Mouse (Mus musculus): ENCODE results near the gene Eef1akmt3. TPM values are rescaled to one million over a fixed set of nuclear protein-coding genes. Genes with fewer than 3 reads are reported as not detected.
"Not testable (repeated sequence)": the region's sequence is repeated elsewhere in the genome, so short reads cannot be mapped to it uniquely, and the experiment has no call there.

Eef1akmt3 gene
- polyA plus RNA-seq, 1 experiment from 2014 or later = 0.05 TPM

- H3K4me1 ChIP-seq (ENCODE audit: insufficient read depth) = peaks cover 42% of the 10 kb centered on the region
- no peak for DNase-seq
- H3K9ac ChIP-seq (replicated peaks) = no peak overlapping the region
- no peak overlapping the region for H3K4me3 ChIP-seq (ENCODE audit: low read depth, low read length)
- 67% methylated on average over 9 of the region's 9 CpGs for WGBS (ENCODE audit: insufficient replicate concordance)
- TF ChIP-seq EP300 (IDR thresholded peaks at IDR 0.05; ENCODE audit: low read depth) (no peak), CTCF (IDR thresholded peaks at IDR 0.05; ENCODE audit: low read depth) (no peak)
- no peak overlapping the region for H3K4me2 ChIP-seq (ENCODE audit: low read depth, low read length)
- H3K27me3 ChIP-seq (ENCODE audit: insufficient read depth, low read length) = peaks cover 9% of the 10 kb centered on the region
- no peaks in the 10 kb centered on the region for H3K9me3 ChIP-seq (ENCODE audit: low read length)
- H3K36me3 ChIP-seq (replicated peaks; ENCODE audit: insufficient read depth, low read length) = peaks cover 30% of the 10 kb centered on the region
- ATAC-seq = no peak
- H3K27ac ChIP-seq (ENCODE audit: low read depth) = no peak overlapping the region
Measured at GRCm38 (mm10) chr10:127065981-127066380, 24.7 kb upstream of the Eef1akmt3 start.

- peaks cover 40% of the 10 kb centered on the region for H3K4me1 ChIP-seq (ENCODE audit: insufficient read depth)
Measured at GRCm38 (mm10) chr10:127063913-127064870, 22.9 kb upstream of the Eef1akmt3 start.

GRCm38 (mm10) chr10:127063239-127063872, 22.0 kb upstream of the Eef1akmt3 start, which contains the start of gene Cdk4:
Cdk4 (plus strand) TSS chr10:127063534.
- peak; percentile 98 for DNase-seq
- Histone ChIP-seq H3K36me3 (replicated peaks; ENCODE audit: insufficient read depth, low read length) (peaks cover 28% of the 10 kb centered on the region), H3K9me3 (ENCODE audit: low read length) (no peaks in the 10 kb centered on the region), H3K4me2 (ENCODE audit: low read depth, low read length) (peak within 1 kb of the TSS; percentile 95), H3K4me1 (ENCODE audit: insufficient read depth) (peaks cover 38% of the 10 kb centered on the region), H3K27ac (ENCODE audit: low read depth) (peak within 1 kb of the TSS; percentile 87), H3K9ac (replicated peaks) (peak within 1 kb of the TSS; percentile 88), H3K27me3 (ENCODE audit: insufficient read depth, low read length) (peaks cover 33% of the 10 kb centered on the region), H3K4me3 (ENCODE audit: low read depth, low read length) (peak within 1 kb of the TSS; percentile 80)
- TF ChIP-seq CTCF (IDR thresholded peaks at IDR 0.05; ENCODE audit: low read depth) (no peak), EP300 (IDR thresholded peaks at IDR 0.05; ENCODE audit: low read depth) (peak; percentile 50; the same call in 1 of the 2 replicates)
- ATAC-seq = peak; percentile 91
- WGBS (ENCODE audit: insufficient replicate concordance) = under 1% methylated on average over 45 of the region's 46 CpGs

More at GRCm38 (mm10) chr10:127063913-127064870, 22.9 kb upstream of the Eef1akmt3 start:
- TF ChIP-seq CTCF (IDR thresholded peaks at IDR 0.05; ENCODE audit: low read depth) (no peak), EP300 (IDR thresholded peaks at IDR 0.05; ENCODE audit: low read depth) (no peak)
- H3K9ac ChIP-seq (replicated peaks) = peak overlapping the region; percentile 88
- peak overlapping the region; percentile 87 for H3K27ac ChIP-seq (ENCODE audit: low read depth)
- H3K4me2 ChIP-seq (ENCODE audit: low read depth, low read length) = peak overlapping the region; percentile 95
- DNase-seq = no peak
- peak; percentile 0; the same call in 1 of the 2 replicates for ATAC-seq
- peaks cover 25% of the 10 kb centered on the region for H3K27me3 ChIP-seq (ENCODE audit: insufficient read depth, low read length)
- H3K9me3 ChIP-seq (ENCODE audit: low read length) = no peaks in the 10 kb centered on the region
- 11% methylated on average over 37 of the region's 37 CpGs for WGBS (ENCODE audit: insufficient replicate concordance)
- peak overlapping the region; percentile 80 for H3K4me3 ChIP-seq (ENCODE audit: low read depth, low read length)
- H3K36me3 ChIP-seq (replicated peaks; ENCODE audit: insufficient read depth, low read length) = peaks cover 30% of the 10 kb centered on the region

GRCm38 (mm10) chr10:127062503-127062902, 21.2 kb upstream of the Eef1akmt3 start:
- H3K4me3 ChIP-seq (ENCODE audit: low read depth, low read length) = peak overlapping the region; percentile 80; the same call in 1 of the 2 replicates
- DNase-seq (no peak), ATAC-seq (no peak)
- peak overlapping the region; percentile 95 for H3K4me2 ChIP-seq (ENCODE audit: low read depth, low read length)
- H3K27me3 ChIP-seq (ENCODE audit: insufficient read depth, low read length) = peaks cover 38% of the 10 kb centered on the region
- H3K9me3 ChIP-seq (ENCODE audit: low read length) = no peaks in the 10 kb centered on the region
- H3K4me1 ChIP-seq (ENCODE audit: insufficient read depth) = peaks cover 35% of the 10 kb centered on the region
- H3K9ac ChIP-seq (replicated peaks) = no peak overlapping the region
- TF ChIP-seq CTCF (IDR thresholded peaks at IDR 0.05; ENCODE audit: low read depth) (no peak), EP300 (IDR thresholded peaks at IDR 0.05; ENCODE audit: low read depth) (no peak)
- H3K27ac ChIP-seq (ENCODE audit: low read depth) = peak overlapping the region; percentile 11; the same call in 1 of the 2 replicates
- 58% methylated on average over 5 of the region's 5 CpGs for WGBS (ENCODE audit: insufficient replicate concordance)
- H3K36me3 ChIP-seq (replicated peaks; ENCODE audit: insufficient read depth, low read length) = peaks cover 23% of the 10 kb centered on the region

GRCm38 (mm10) chr10:127062101-127062500, 20.8 kb upstream of the Eef1akmt3 start:
- H3K27ac ChIP-seq (ENCODE audit: low read depth); H3K9ac ChIP-seq (replicated peaks); H3K9me3 ChIP-seq (ENCODE audit: low read length); H3K4me2 ChIP-seq (ENCODE audit: low read depth, low read length); DNase-seq; ATAC-seq; H3K4me3 ChIP-seq (ENCODE audit: low read depth, low read length): not testable (repeated sequence)
- Histone ChIP-seq H3K27me3 (ENCODE audit: insufficient read depth, low read length) (peaks cover 38% of the 10 kb centered on the region), H3K36me3 (replicated peaks; ENCODE audit: insufficient read depth, low read length) (peaks cover 19% of the 10 kb centered on the region), H3K4me1 (ENCODE audit: insufficient read depth) (peaks cover 35% of the 10 kb centered on the region)
- 72% methylated on average over 4 of the region's 4 CpGs for WGBS (ENCODE audit: insufficient replicate concordance)

GRCm38 (mm10) chr10:127061513-127061912, 20.2 kb upstream of the Eef1akmt3 start:
- Histone ChIP-seq H3K36me3 (replicated peaks; ENCODE audit: insufficient read depth, low read length) (peaks cover 13% of the 10 kb centered on the region), H3K4me2 (ENCODE audit: low read depth, low read length) (no peak overlapping the region), H3K9ac (replicated peaks) (no peak overlapping the region), H3K27ac (ENCODE audit: low read depth) (no peak overlapping the region), H3K27me3 (ENCODE audit: insufficient read depth, low read length) (peaks cover 38% of the 10 kb centered on the region), H3K4me3 (ENCODE audit: low read depth, low read length) (no peak overlapping the region), H3K4me1 (ENCODE audit: insufficient read depth) (peaks cover 29% of the 10 kb centered on the region), H3K9me3 (ENCODE audit: low read length) (no peaks in the 10 kb centered on the region)
- DNase-seq = no peak
- no peak for ATAC-seq
- 74% methylated on average over 2 of the region's 2 CpGs for WGBS (ENCODE audit: insufficient replicate concordance)
- TF ChIP-seq EP300 (IDR thresholded peaks at IDR 0.05; ENCODE audit: low read depth) = no peak

All from liver, postnatal 0 days (tissue).